Mouse (Mus musculus) mesoderm, embryonic 11.5 days (tissue): ENCODE data around the gene Pink1.

Source experiments
- DNase-seq: peaks from one replicate; pipeline ENCODE4 v3.0.0-alpha.2; 2012; ENCODE audit warnings: low read depth, low spot score

Pink1 gene

DNA sequence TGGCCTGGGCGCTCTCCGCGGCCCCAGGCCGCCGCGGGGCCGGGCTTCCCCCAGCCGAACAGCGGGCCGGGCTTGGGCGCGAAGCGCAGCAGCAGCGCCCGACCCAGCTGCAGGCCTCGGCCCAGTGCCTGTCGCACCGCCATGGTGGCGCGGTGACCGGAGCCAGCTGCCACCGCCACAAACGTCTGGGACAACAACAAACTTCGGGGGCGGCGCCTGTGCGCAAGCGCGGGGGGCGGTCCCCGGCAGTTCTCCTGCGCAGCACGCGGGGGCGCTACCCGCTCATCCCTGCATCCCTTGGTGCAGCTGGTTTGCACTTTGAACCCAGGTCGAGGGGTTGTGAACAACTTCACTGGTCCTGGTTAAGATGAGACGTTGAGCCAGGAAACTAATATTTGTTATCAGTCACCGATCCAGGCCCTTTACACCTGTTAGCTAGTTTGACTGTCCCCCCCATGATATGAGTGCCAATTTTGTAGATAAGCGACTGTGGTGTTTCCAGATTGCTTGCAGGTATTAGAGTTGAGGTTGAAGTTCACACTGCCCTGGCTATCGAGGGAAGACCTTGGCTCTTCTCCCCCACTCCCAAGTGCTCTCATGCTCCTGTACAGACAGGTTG lies at the start of gene Pink1:
Pink1 (minus strand) TSS at position 231 of the 619 bp plus-strand sequence.
- DNase-seq = peak; percentile 88

DNA sequence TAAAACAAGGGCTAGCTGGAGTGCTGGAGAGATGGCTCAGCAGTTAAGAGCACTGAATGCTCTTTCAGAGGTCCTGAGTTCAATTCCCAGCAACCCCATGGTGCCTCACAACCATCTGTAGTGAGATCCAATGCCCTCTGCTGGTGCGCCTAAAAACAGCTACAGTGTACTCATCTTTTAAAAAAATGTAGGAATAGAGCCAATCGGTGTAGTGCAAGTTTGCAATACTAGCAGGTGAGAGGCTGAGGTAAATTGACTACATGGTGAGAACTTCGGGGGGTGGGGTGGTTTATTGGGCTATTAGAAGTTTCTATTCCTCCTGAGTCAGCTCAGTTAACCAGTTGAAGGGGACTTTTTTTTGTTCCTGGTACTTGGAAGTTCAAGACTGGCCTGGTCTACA lies 49.0 kb upstream of the Pink1 start:
- DNase-seq = no peak

DNA sequence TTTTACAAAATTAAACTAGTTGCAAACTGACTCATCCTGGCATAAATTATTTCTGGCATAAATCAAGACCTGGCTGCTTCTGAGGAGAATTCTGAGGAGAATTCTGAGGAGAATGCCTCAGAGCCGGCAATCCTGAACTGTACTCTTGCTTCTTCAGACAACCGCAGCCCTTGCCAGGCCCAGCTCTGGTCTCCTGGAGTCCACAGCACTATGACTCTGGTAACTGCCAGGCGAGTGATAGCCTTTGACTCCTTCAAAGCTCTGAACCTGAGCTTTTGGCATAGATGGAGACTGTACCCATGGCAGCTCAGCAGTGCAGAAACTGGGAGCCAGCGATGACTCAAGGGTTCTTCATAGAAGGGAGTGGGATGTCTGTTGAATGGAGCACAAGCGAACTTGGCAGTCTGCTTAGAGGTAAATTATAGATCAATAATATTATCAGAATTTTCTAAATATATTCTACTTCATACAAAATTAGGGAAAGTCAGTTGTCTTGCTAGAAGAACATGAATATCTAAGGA lies 44.9 kb upstream of the Pink1 start:
- DNase-seq = no peak

DNA sequence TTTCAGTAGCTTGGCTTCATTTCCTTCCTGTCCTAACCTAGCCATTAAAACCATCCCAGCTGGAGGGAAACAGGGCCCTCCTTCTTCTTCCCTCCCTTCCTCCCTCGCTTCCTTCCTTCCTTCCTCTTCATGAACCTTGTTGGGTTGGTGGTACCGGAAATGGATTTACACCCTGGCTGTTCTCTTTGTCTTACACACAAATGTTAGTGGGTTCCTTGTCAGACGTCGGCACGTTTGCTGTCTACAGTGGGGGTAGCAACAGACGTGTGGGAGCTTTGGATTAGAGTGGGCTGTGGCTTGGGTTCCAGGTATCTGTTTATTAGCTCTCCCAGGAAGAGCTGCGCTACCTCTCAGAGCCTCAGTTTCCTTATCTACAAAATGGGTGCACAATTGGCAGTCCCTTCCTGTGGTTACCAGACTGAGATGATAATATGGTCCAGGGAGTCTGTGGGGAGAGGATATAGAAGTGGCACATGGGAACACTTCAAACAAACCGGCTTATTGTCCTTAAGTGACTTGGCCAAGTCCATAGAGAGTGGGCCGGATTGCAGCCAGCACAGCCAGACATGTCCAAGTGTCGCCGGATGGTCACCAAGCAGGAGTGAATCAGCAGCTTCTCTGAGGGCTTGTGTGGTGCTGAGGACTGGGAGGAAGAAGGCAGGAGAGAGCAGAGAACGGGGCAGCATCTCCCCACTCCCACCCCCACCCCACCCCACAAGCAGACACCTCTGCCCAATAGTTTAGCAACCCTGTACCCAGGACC lies 42.6 kb upstream of the Pink1 start:
- no peak for DNase-seq

DNA sequence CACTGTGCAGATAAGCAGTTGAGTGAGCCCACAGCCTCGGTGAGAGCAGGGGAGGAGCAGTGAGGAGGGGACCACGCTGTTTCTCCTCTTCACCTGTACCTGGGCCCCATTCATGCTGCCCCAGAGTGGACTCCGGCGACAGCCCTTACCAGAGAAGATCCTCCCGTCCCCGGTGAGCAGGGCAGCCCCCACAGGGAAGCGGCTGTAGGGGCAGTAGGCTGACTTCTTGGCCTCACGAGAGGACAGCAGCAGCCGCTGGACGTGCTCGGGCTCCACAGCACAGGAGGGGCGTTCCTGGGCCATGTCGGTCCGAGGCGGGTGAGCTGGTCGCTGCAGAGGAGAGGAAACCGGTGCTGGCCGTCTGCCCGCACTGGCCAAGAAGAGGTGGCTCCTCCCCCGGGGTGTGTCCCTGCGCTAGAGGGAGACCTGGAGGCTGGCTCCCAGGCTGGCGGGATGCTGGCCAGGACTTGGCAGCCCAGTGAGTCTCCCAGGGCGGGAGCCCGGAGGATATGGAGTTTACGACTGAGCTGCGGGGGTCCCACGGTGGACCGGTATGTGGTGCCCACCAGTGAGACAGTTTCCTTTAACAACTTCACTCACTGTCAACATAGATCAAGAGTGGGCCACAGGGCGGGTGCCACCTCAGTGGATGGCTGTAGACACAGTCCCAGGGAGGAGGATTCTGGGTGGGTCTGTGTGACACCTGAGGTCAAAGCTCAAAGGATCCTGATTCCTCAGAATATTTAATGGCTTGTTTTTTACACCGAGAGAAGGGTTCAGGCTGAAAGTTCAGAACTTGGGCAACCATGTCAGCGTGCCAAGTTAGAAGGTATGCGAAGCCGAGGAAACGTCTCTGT lies 41.8 kb upstream of the Pink1 start, which contains the start of gene Cda:
Cda (minus strand) TSS at position 352 of the 857 bp plus-strand sequence.
- peak; percentile 70 for DNase-seq

DNA sequence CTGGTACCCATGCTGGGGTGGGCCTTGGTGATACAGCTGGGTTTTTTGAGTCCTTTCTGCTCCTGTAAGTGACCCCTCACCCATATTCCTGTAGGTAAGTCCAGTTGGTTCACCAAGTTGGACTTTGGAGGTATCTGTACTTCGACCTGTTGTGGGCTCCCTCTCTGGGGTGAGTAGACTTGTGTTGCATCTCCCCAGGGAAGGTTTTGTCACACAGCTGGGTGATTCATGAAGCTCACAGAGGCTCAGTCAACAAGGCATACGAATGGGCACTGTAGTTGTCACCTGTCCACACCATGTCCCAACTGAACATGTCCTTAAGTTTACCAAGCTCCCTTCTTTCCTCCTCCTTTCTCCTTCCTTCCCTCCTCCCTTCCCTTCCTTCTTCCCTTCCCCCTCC lies 40.5 kb upstream of the Pink1 start:
- no peak for DNase-seq

DNA sequence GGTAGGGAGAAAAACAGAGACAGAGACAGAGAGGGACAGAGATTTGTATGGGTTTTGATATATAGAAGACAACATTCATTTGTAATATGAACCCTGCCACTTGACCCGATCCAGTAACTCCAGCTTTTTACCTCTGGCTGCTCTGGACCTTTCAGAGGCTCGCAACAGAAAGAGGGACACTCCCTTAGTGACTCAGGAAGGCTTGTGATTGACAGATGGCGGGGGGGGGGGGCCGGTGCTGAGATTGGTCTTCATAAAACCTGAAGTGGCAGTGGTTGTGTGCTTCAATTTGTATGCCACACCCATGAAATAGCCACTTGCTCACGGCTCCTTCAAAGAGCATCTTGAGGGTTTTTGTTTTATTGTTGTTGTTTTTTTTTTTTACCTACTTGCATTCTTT lies 37.4 kb upstream of the Pink1 start:
- DNase-seq = no peak

DNA sequence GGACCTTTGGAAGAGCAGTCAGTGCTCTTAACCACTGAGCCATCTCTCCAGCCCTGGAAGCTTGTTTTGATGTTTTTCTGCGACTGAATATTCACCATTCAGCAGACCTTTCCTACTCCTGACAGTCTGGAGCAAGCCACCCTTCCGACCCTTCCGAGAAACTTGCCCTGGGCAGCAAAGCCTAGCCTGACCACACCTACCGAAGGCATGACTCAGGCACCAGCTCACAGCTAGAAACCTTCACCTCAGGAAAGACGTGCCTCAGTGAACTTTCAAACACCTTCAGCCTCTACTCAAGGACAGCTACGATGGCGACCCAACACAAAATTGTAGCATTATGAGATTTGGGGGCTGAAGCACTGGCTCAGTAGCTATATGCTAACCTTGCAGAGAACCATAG lies 36.8 kb upstream of the Pink1 start:
- no peak for DNase-seq

DNA sequence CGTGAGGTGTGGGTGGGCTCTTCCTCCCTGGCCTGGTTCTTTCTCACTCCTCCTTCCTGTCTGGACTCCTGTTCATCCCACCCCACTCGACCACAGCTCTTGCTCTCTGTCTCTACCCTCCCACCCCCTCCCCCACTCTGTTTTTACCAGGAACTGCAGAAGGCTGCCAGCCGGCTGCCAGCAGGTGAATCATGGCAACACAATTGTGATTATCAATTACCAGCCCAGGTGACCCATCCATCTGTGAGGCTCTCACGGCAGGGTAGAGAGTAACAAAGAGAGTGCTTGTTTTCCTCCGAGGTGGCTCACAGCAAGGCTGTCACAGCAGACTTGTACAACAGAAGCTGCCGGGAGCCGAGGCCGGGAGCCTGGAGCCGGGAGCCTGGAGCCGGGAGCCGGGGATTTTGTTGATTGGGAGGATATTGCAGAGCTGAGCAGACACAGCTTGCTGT lies 35.3 kb upstream of the Pink1 start:
- no peak for DNase-seq

DNA sequence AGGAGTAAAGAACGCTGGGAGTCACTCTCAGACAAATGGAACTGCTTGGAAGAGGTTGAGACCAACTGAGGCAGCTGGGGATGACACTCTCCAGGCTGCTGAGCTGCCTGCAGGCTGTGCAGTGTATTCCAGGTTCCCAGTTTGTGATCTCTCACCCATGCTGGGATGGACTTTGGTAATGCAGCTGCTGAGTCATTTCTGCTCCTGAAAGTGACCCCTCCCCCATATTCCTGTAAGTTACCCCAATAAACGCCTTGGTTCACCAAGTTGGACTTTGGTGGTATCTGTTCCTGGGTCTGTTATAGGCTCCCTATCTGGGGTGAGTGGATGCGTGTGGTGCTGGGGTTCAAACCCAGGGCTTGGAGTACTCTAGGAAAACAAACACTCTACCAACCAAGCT lies 32.1 kb upstream of the Pink1 start:
- DNase-seq = no peak

DNA sequence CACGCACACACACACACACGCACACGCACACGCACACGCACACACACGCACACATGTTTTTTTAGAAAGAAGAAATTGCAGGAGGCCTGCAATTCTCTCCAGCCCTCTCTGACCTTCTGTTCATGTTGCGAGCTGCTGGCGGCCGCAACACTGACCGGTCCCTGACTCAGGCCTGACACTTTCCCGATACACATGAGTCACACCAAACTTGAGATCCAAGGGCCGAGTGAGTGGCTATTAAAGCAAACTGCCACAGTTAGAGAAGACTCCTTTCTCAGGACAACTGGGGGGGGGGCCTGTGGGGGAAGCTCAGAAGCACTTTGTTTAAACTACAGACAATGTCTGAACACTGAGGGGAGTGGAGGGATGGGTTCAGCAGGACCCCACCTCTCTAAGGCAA lies 30.4 kb upstream of the Pink1 start:
- no peak for DNase-seq

DNA sequence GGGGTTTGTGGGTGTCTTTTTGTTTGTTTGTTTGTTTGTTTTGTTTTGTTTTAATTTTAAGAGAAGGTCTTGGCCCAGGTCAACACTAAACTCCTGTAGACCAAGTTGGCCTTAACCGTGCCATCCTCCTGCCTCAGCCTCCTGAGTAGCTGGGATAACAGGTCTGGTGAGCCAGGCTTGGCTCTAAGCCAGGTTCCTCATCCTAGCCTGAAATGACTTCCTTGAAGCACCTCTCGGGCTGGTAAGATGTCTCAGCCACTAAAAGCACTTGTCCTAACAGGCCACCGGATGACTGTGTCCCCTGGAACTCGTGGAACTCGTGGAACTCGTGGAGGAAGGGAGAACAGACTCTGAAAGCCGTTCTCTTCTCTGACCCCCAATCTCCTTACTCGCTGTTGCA lies 30.0 kb upstream of the Pink1 start:
- no peak for DNase-seq

DNA sequence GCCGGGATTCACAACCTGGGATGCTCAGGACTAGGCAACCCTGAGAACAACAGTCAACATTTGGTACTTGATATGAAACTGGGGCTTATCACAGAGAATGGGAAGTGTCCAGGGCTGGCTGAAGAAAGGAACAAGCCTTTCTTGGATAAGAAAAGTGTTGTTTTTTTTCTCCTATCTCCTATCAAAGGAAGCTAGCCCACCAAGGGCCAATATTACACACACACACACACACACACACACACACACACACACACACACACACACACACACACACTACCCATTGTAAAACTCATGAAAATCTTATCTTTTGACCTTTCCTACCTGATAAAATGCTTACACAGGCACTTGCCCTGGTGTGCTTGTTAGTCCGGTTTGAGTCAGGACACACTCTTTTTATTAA lies 29.4 kb upstream of the Pink1 start:
- DNase-seq = no peak

DNA sequence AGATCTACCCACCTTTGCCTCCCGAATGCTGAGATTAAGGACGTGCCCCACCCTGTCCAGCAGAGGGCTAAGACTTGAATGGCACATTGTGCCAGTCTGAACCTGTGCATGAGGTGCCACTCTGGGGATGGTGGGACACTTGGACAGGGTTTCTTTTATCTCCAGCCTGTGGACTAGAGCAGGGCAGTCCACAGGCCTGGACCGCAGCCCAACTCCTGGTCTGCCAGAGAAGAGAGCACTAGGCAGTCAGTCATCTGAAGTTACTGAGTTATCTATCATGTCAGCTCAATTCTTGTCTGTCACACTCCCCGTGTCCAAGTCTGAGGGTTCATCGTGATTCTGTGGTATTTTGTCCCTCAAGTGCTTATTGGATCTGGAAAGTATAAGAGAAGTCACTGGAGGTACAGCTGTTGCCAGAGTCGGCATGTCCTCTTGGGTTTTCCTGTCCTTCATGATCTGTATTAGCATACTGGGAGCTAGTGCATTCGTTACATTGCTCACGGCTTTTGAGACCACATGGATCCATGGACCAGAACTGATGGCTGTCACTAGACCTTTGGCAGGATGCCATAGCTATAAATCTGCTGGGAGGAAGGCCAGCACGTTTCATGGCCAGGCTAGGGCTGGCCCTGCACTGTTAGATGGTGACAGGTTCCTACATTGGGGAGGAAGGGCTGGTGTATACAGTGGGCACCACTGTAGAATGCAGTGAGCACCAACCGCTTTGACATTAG lies 27.5 kb upstream of the Pink1 start:
- DNase-seq = no peak

DNA sequence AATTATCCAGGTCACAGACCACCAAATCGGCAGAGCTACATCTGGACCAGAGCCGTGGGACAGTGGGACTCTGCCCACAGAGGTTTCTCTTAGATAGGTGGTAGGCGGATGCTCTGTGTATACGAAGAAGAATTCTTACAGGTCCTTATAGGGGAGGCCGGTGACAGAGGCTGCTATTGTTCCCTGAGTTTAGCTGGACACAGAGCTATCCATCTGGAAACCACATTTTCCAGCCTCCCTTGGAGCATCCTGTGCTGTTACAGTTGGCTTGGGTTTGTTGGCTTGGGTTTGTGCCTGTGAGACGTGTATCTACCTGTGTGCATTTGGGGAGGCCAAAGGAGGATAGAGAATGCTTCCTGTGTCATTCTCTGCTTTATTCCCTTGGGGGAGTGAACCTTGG lies 26.6 kb upstream of the Pink1 start:
- DNase-seq = no peak

DNA sequence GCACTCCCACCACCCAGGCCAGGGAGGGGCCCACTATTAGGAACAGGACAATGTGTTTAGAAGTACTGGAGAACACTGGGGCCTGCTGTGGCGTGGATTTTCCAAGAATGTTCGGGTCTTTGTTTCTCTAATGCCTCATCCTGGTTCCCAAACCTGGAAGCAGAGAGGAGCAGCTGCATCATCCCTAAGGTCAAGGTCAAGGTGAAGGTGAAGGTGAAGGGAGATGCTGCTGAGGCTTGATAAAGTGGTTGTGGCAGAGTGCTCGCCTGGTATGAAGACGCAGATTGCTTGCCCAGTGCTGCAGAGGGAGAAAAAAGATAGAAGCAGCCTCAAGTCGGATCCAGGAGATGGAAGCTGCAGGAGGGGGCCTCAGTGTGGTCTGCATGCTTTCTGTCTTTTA lies 25.7 kb upstream of the Pink1 start:
- no peak for DNase-seq

DNA sequence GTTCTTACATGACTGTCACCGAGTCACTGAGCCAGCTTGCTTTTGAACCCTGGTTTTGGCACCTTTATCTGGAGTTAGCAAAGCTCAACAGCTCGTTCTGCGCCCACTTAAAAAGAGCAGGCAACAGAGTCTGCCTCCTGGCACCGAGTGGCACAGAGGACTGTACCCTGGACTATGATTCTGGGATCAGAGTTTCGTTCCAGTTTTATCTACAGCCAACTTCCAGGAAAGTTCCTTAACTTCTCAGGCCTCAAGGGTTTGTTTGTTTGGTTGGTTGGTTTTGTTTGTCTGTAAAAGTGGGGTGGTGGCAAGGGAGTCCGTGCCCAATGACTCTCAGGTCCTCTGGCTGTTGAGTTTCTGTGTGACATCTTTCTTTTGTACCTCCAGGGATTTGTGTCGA lies 22.6 kb upstream of the Pink1 start:
- no peak for DNase-seq

DNA sequence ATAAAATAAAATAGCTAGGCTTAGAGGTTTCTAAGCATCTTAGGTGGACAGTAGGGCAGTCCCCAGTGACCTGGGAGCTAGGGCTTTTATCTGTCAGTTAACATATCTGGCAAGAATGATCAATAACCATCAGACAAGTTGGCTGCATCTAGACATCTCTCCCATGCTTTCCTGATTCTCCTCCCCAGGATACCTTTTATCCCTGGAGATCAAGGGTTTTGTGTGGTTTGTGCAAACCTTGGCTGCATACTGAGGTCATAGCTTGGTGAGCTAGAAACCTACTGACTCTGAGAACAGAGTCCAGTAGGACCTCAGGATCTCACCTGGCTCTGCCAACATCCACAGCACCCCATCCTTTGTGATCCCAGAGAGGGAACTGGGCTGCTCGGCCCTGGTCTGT lies 21.2 kb upstream of the Pink1 start:
- DNase-seq = no peak

DNA sequence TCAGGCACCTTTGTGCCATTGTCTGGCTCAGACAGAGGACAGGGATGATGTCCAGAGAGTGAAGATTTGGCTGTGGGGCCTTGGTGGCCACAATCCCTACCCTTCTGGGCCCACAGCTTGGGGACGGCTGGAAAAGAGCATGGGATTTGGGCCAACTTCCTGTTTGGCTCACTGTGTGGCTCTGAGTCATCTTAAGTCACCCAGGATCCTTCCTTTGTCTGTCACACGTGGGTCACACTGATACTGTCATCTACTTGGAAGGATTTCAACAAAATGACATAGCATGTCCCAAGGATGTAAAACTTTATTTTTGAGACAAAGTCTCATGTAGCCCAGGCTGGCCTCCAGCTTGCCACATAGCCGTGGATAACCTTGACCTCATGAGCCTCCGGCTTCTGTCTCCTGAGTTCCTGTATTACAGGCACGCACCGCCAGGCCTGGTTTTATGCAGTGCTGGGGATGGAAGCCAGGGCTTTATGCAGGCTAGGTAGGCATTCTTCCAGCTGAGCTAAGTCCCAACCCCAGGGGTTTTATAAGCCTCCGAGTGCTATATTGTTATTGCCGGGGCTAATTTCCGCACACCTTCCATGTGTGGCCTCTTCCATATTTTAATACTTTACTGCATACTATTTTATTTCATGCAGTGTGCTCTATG lies 18.9 kb upstream of the Pink1 start:
- no peak for DNase-seq

DNA sequence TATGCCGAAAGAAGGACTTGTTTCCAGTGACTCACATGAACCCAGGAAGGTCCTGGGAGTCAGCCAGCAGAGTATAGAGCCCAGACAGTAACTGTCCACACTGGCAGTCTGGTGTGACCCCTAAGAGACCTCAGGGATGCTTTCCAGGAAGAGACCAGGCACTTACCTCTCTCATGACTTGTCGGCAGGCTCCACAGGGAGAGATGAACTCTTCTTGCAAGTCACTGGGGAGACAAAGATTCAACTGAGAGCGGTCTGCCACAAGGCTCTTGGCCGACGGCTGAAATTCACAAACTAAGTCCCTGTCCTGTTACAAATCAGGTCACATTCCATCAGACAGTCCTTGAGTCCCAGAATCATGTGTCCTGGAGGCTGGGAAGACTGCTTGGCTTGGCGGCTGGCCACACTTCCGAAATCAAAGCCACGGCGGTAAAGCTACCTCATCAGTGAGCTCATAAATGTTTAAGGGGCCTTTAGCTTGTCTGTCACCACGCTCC lies 17.3 kb upstream of the Pink1 start:
- no peak for DNase-seq

DNA sequence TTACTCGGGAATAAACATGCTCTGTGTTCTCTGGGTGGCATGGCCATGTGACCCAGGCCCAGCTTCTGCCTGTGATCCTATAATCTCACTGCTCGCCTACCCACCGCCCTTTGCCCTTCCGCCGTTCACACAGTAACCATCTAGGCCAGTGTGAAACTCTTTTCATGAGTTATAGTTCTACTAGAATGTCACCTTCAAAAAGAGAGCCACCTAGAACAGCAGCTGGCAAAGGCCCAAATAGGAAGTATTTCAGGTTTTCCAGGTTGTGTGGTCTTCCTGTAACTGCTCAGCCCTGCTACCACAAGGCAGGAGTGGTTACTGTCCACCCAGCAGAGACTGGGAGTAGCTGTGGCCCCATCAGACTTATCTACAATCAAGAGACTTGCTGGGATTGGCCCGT lies 16.7 kb upstream of the Pink1 start:
- DNase-seq = no peak
